Mouse (Mus musculus): ENCODE measurements around the gene C8a.

GRCm38 (mm10) chr4:104891708-104892107, 15.5 kb upstream of the C8a start:
- TF ChIP-seq CTCF (IDR thresholded peaks at IDR 0.05; ENCODE audit: borderline replicate concordance, insufficient read depth, low read depth, low read length), result no peak
- TF ChIP-seq POLR2A (IDR thresholded peaks at IDR 0.05; ENCODE audit: borderline replicate concordance, insufficient read depth, low read length), result no peak

All from cerebellum, adult 2 months (tissue).